In genomic region chr19:44382682-44383321, GRCm38 (mm10) we compare ENCODE assay signal across 25 mouse cellular contexts. TPM values are rescaled to one million over a fixed set of nuclear protein-coding genes. Genes with fewer than 3 reads are reported as not detected.
A peak's percentile ranks its signal among the peaks of the same experiment; 100 is the strongest.
DNase-seq lines count a peak whose midpoint lies in the region; ATAC-seq and TF ChIP-seq lines count a peak whose summit lies in the region.
"Had no signal": no experiment of that assay in that cellular context is flagged by ENCODE, and none has a peak within 500 bp of the region (broad histone marks: within the 10 kb centered on the region; RNA-seq: fewer than 3 reads in every experiment).

No protein-coding gene starts in this region.

- ATAC-seq in midbrain, embryonic 11.5 days (ENCODE audit: low FRiP score): no peak
- ATAC-seq: forebrain, embryonic 14.5 days; hindbrain, embryonic 16.5 days; intestine, embryonic 15.5 days had no signal

- no peaks in the 10 kb centered on the region for H3K36me3 ChIP-seq in midbrain, embryonic 11.5 days (ENCODE audit: control insufficient read depth, insufficient read depth, low read length)
- H3K36me3 ChIP-seq in midbrain, embryonic 10.5 days: no peaks in the 10 kb centered on the region
- H3K36me3 ChIP-seq in CH12.LX (replicated peaks in 1 of 2; ENCODE audit: control insufficient read depth in 1 of 2, insufficient read depth in 1 of 2, low read length in 1 of 2): peaks cover 0 to 3% of the 10 kb centered on the region in 2 experiments
- H3K36me3 ChIP-seq: embryonic facial prominence, embryonic 15.5 days; hindbrain, embryonic 10.5 days; intestine, embryonic 15.5 days; neural tube, embryonic 15.5 days had no signal

- H3K9ac ChIP-seq in midbrain, embryonic 11.5 days (ENCODE audit: low read length): no peak overlapping the region
- 0 out of 2 replicates have a peak overlapping the region, but pooled peaks have one; percentile 6 for H3K9ac ChIP-seq in CH12.LX (ENCODE audit: insufficient read depth, low read depth)
- H3K9ac ChIP-seq: embryonic facial prominence, embryonic 15.5 days; intestine, embryonic 15.5 days; neural tube, embryonic 15.5 days had no signal

- no peak overlapping the region for H3K4me3 ChIP-seq in midbrain, embryonic 11.5 days (ENCODE audit: low read depth, low read length)
- H3K4me3 ChIP-seq in midbrain, embryonic 10.5 days: no peak overlapping the region
- H3K4me3 ChIP-seq in CH12.LX (replicated peaks in 1 of 3; ENCODE audit: low read depth in 2 of 3, low read length in 2 of 3, poor library complexity in 1 of 3): no peak overlapping the region
- no peak overlapping the region for H3K4me3 ChIP-seq in olfactory bulb, adult 2 months (ENCODE audit: insufficient read depth, low read depth, low read length)
- H3K4me3 ChIP-seq: embryonic facial prominence, embryonic 15.5 days; hindbrain, embryonic 10.5 days; intestine, embryonic 15.5 days; layer of hippocampus, adult 2 months; neural tube, embryonic 15.5 days had no signal

- in situ Hi-C loops in CH12.LX (cut with MboI; ENCODE audit: low pct_ligation_motif_present, low pct_unique_long_range_greater_than_20kb, low sequenced_read_pairs): no loop called here

- intact Hi-C loops in heart, postnatal 25 days (cut with DNase I): no loop called here

- no peak for TF ChIP-seq POLR2A in CH12.LX (IDR thresholded peaks at IDR 0.05; ENCODE audit: low read depth, low read length)
- TF ChIP-seq POLR2A in olfactory bulb, adult 2 months (IDR thresholded peaks at IDR 0.05; ENCODE audit: insufficient read depth, low read depth, low read length): no peak

- H3K4me1 ChIP-seq in midbrain, embryonic 11.5 days (ENCODE audit: control insufficient read depth, insufficient read depth, low read length): peaks cover 2% of the 10 kb centered on the region
- H3K4me1 ChIP-seq in midbrain, embryonic 10.5 days: peaks cover 9% of the 10 kb centered on the region
- H3K4me1 ChIP-seq in CH12.LX (ENCODE audit: control insufficient read depth in 1 of 2, insufficient read depth in 2 of 2): peaks cover 34 to 90% of the 10 kb centered on the region in 2 experiments
- peaks cover 21% of the 10 kb centered on the region for H3K4me1 ChIP-seq in olfactory bulb, adult 2 months (ENCODE audit: control insufficient read depth, insufficient read depth, low read length)

- peak; percentile 2 for DNase-seq in midbrain, embryonic 11.5 days (ENCODE audit: low spot score, missing footprints)
- no peak for DNase-seq in midbrain, embryonic 10.5 days (ENCODE audit: low spot score)
- DNase-seq in CH12.LX (ENCODE audit: extremely low read depth): peak; percentile 54
- peak; percentile 17 for DNase-seq in adrenal gland, postnatal 25 days
- DNase-seq in cerebellum, adult 9-10 months: no peak
- DNase-seq in heart, postnatal 25 days (ENCODE audit: low spot score): no peak
- DNase-seq: cerebellum, adult 9-11 months; gastrocnemius, postnatal 10 days; kidney, adult 8-10 months; kidney, postnatal 14 days; lung, postnatal 4 days; right cerebral cortex, adult 18-20 months; right cerebral cortex, postnatal 4 days; thymus, postnatal 14 days had no signal

- no peak overlapping the region for H3K4me2 ChIP-seq in midbrain, embryonic 11.5 days
- H3K4me2 ChIP-seq in CH12.LX (ENCODE audit: insufficient read depth, low read depth, poor library complexity, severe bottlenecking): no peak overlapping the region
- H3K4me2 ChIP-seq: embryonic facial prominence, embryonic 15.5 days; heart, embryonic 11.5 days; intestine, embryonic 15.5 days; neural tube, embryonic 15.5 days had no signal

- 87% methylated on average over 12 of the region's 12 CpGs for WGBS in midbrain, embryonic 11.5 days
- 95% methylated on average over 12 of the region's 12 CpGs for WGBS in midbrain, embryonic 10.5 days
- WGBS in olfactory bulb, adult 2 months: 31% methylated on average over 12 of the region's 12 CpGs

- TF ChIP-seq CTCF in CH12.LX (conservative IDR thresholded peaks at IDR 0.05 in 1 of 2, IDR thresholded peaks at IDR 0.05 in 1 of 2; ENCODE audit: low read depth in 2 of 2, low read length in 2 of 2): no peak
- TF ChIP-seq CTCF in olfactory bulb, adult 2 months (IDR thresholded peaks at IDR 0.05; ENCODE audit: insufficient read depth, low read depth, low read length): no peak

- H3K27me3 ChIP-seq in midbrain, embryonic 11.5 days (ENCODE audit: control insufficient read depth, insufficient read depth, low read length): no peaks in the 10 kb centered on the region
- no peaks in the 10 kb centered on the region for H3K27me3 ChIP-seq in midbrain, embryonic 10.5 days (ENCODE audit: low read depth, poor library complexity, severe bottlenecking)
- no peaks in the 10 kb centered on the region for H3K27me3 ChIP-seq in CH12.LX (replicated peaks)
- H3K27me3 ChIP-seq: embryonic facial prominence, embryonic 15.5 days; intestine, embryonic 15.5 days; neural tube, embryonic 15.5 days had no signal

- TF ChIP-seq RAD21 in CH12.LX (IDR thresholded peaks at IDR 0.05; ENCODE audit: low read depth, low read length): no peak

- dilution Hi-C loops in CH12.LX (cut with MboI; ENCODE audit: extremely low pct_ligation_motif_present, extremely low pct_unique_long_range_greater_than_20kb, low sequenced_read_pairs): no loop called here

- no peaks in the 10 kb centered on the region for H3K79me2 ChIP-seq in CH12.LX (replicated peaks; ENCODE audit: control insufficient read depth, extremely low read depth, insufficient read depth, poor library complexity, severe bottlenecking)

- no peaks in the 10 kb centered on the region for H3K9me3 ChIP-seq in midbrain, embryonic 11.5 days (ENCODE audit: control insufficient read depth, low read length)
- H3K9me3 ChIP-seq in midbrain, embryonic 10.5 days (replicated peaks): no peaks in the 10 kb centered on the region
- peaks cover 5% of the 10 kb centered on the region for H3K9me3 ChIP-seq in CH12.LX (replicated peaks; ENCODE audit: low read length)
- H3K9me3 ChIP-seq: embryonic facial prominence, embryonic 15.5 days; hindbrain, embryonic 10.5 days; intestine, embryonic 15.5 days; neural tube, embryonic 15.5 days had no signal

- TF ChIP-seq EP300 in CH12.LX (IDR thresholded peaks at IDR 0.05; ENCODE audit: low read length): no peak

- H3K27ac ChIP-seq in midbrain, embryonic 11.5 days (ENCODE audit: low read depth, low read length): no peak overlapping the region
- no peak overlapping the region for H3K27ac ChIP-seq in midbrain, embryonic 10.5 days (replicated peaks)
- peak overlapping the region; percentile 63 for H3K27ac ChIP-seq in CH12.LX (ENCODE audit: insufficient read depth, low read depth)
- peak overlapping the region; percentile 75 for H3K27ac ChIP-seq in olfactory bulb, adult 2 months (ENCODE audit: insufficient read depth, low read depth, low read length)
- H3K27ac ChIP-seq: embryonic facial prominence, embryonic 15.5 days; hindbrain, embryonic 10.5 days; intestine, embryonic 15.5 days; layer of hippocampus, adult 2 months; neural tube, embryonic 15.5 days had no signal

TF ChIP-seq in CH12.LX, 34 proteins besides CTCF, POLR2A, EP300 and RAD21:
- no peak for TF ChIP-seq MAZ (IDR thresholded peaks at IDR 0.05; ENCODE audit: low read depth, low read length)
- TF ChIP-seq IRF4 (IDR thresholded peaks at IDR 0.05; ENCODE audit: low read depth, low read length): no peak
- TF ChIP-seq BHLHE40 (IDR thresholded peaks at IDR 0.05; ENCODE audit: low read depth, low read length): peak; percentile 52
- no peak for TF ChIP-seq ZMIZ1 (IDR thresholded peaks at IDR 0.05; ENCODE audit: low read depth, low read length)
- TF ChIP-seq TBP (conservative IDR thresholded peaks at IDR 0.05; ENCODE audit: low read depth, low read length): no peak
- TF ChIP-seq HCFC1 (IDR thresholded peaks at IDR 0.05; ENCODE audit: low read depth, low read length): no peak
- peak; percentile 50; the same call in 1 of the 2 replicates for TF ChIP-seq TCF12 (IDR thresholded peaks at IDR 0.05; ENCODE audit: low read depth, low read length)
- TF ChIP-seq USF2 (conservative IDR thresholded peaks at IDR 0.05; ENCODE audit: low read depth, low read length): no peak
- peak; percentile 76 for TF ChIP-seq ETS1 (conservative IDR thresholded peaks at IDR 0.05; ENCODE audit: low read depth, low read length)
- peak; percentile 65; the same call in 1 of the 2 replicates for TF ChIP-seq MAX (IDR thresholded peaks at IDR 0.05; ENCODE audit: low read length)
- TF ChIP-seq CHD1 (IDR thresholded peaks at IDR 0.05; ENCODE audit: low read depth, low read length): no peak
TF ChIP-seq in CH12.LX: peak in this region for 4.

RNA-seq across cellular contexts. Expression of gene Scd1, which starts 24.9 kb away (rescaled TPM):
- 16.0 and 17.4 TPM in 2 replicates for polyA plus RNA-seq in midbrain, embryonic 11.5 days (2014; fragmentation: Nextera tagmentation; extraction: Ambion mirVana)
- 20.0 and 21.6 TPM in 2 replicates for polyA plus RNA-seq in midbrain, embryonic 10.5 days (2016; fragmentation: Nextera tagmentation; extraction: Ambion mirVana)
- total RNA-seq in CH12.LX (2012; rRNA removed) (202 and 225 TPM in 2 replicates), CH12.LX (2014; rRNA removed) (240 and 314 TPM in 2 replicates)
- 203 and 244 TPM in 2 replicates for polyA plus RNA-seq in CH12.LX (2012; ENCODE audit: insufficient read length, low read depth)
- total RNA-seq in adrenal gland, postnatal 25 days (2021): 1,091 and 1,950 TPM in 2 replicates
- 648 TPM in 1 of 2 replicates, not detected in the other for polyA plus RNA-seq in olfactory bulb, adult 2 months (2012; ENCODE audit: insufficient read depth, insufficient read length, low replicate concordance, missing spikeins)
- 10 to 100 TPM; 34.1 to 67.0 TPM for total RNA-seq in heart, postnatal 25 days (2021)
- total RNA-seq: granulocyte monocyte progenitor cell, adult 5-6 weeks had no signal

RNA-seq across cellular contexts. Expression of gene Scd4, which starts 49.9 kb away (rescaled TPM):
- polyA plus RNA-seq in midbrain, embryonic 11.5 days (2014; fragmentation: Nextera tagmentation; extraction: Ambion mirVana): 0.06 TPM in 1 of 2 replicates, not detected in the other
- polyA plus RNA-seq in midbrain, embryonic 10.5 days (2016; fragmentation: Nextera tagmentation; extraction: Ambion mirVana): 0.06 TPM in 1 of 2 replicates, not detected in the other
- total RNA-seq in CH12.LX (2012; rRNA removed): 0.08 TPM in 1 of 2 replicates, not detected in the other
- total RNA-seq in CH12.LX (2014; rRNA removed): 0.18 TPM in 1 of 2 replicates, not detected in the other
- polyA plus RNA-seq in CH12.LX (2012; ENCODE audit: insufficient read length, low read depth): 0.10 and 0.11 TPM in 2 replicates
- 5.5 and 6.4 TPM in 2 replicates for total RNA-seq in adrenal gland, postnatal 25 days (2021)
- not detected in 2 replicates for polyA plus RNA-seq in olfactory bulb, adult 2 months (2012; ENCODE audit: insufficient read depth, insufficient read length, low replicate concordance, missing spikeins)
- 1 to 10 TPM; 6.5 to 9.2 TPM for total RNA-seq in heart, postnatal 25 days (2021)
- total RNA-seq: granulocyte monocyte progenitor cell, adult 5-6 weeks had no signal
- polyA plus RNA-seq: hindbrain, embryonic 10.5 days; limb, embryonic 11.5 days had no signal

Comparison
In these comparisons a context has a peak if more than half of its experiments do, and no peak if none do; other contexts are left out.
1. DNase-seq: peak in midbrain, embryonic 11.5 days (single experiment), CH12.LX (single experiment) and adrenal gland, postnatal 25 days (single experiment); none in midbrain, embryonic 10.5 days (single experiment), cerebellum, adult 9-10 months (single experiment) and heart, postnatal 25 days (single experiment).
2. H3K27ac ChIP-seq: peak in CH12.LX (single experiment) and olfactory bulb, adult 2 months (single experiment); none in midbrain, embryonic 11.5 days (single experiment) and midbrain, embryonic 10.5 days (single experiment).